Mouse (Mus musculus) limb, embryonic 10.5 days (tissue): ENCODE measurements at regions not wholly inside any gene's neighbourhood (a gene's known extent, or its start where the extent isn't known, plus 50 kb on each side); places are given as distances from the start of the nearest gene placed in this dataset.

Source experiments
- DNase-seq: peaks from one replicate; pipeline ENCODE4 v3.0.0-alpha.2; 2017; ENCODE audit warnings: low spot score
- H3K27ac ChIP-seq: fragments of 300-500 bp; sonication (generic); 2 replicates; pipeline ENCODE4 v1.5.1; 2016; ENCODE audit warnings: mild to moderate bottlenecking
- H3K27me3 ChIP-seq: fragments of 300-500 bp; sonication (generic); 2 replicates; pipeline ENCODE4 v1.6.1; 2016; ENCODE audit warnings: low read depth, mild to moderate bottlenecking; ENCODE audit not compliant: poor library complexity, severe bottlenecking
- H3K36me3 ChIP-seq: fragments of 300-500 bp; sonication (generic); 2 replicates; pipeline ENCODE4 v1.6.1; 2016; ENCODE audit warnings: mild to moderate bottlenecking, moderate library complexity
- H3K4me1 ChIP-seq: fragments of 300-500 bp; sonication (generic); 2 replicates; pipeline ENCODE4 v1.6.1; 2016
- H3K4me3 ChIP-seq: fragments of 300-500 bp; sonication (generic); 2 replicates; pipeline ENCODE4 v1.5.1; 2016; ENCODE audit warnings: mild to moderate bottlenecking, moderate library complexity
- H3K9me3 ChIP-seq: fragments of 300-500 bp; sonication (generic); replicated peaks from 2 replicates; pipeline ENCODE4 v1.6.1; 2016; ENCODE audit warnings: mild to moderate bottlenecking
- WGBS: fragments of 180-500 bp; shearing (Covaris S2); methylation state at CpG from one replicate; pipeline ENCODE4 v1.1.7; 2016; 5-methylcytosine and 5-hydroxymethylcytosine counted together

DNA sequence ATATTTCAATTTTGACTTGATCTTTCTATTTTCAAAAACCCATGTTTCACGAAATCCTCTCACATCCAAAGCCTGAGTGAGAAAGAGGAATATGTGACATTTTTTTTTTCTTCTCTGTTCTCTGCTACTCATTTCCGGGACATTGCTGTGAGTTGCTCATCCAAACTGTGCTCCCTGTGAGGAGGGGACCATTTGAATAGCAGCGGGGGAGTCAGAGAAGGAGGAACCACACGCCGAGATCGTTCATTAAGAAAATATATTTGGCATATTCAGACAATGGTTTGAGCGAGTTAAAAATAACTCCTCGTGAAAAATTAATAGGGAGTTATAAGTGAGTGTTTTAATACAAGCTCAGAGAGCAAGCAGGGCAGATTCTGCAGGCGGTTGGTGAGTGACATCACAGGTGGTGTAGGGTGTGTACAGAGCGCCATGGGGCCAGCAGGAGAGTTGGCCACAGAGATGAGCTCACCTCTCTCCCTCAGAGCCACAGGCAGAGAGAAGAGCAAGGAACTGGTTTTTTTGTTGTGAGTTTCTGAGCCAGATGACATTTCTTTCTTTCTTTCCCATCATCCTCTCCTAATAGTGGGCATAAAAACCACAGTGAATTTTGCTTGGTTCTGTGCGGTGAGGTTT is 54.4 kb upstream of the Calcoco1 start:
- Histone ChIP-seq H3K27ac (no peak overlapping the region), H3K4me3 (no peak overlapping the region), H3K27me3 (peaks cover 4% of the 10 kb centered on the region; the same call in 1 of the 2 replicates), H3K4me1 (peaks cover 5% of the 10 kb centered on the region), H3K9me3 (no peaks in the 10 kb centered on the region), H3K36me3 (no peaks in the 10 kb centered on the region)
- 51% methylated on average over 11 of the region's 11 CpGs for WGBS
- no peak for DNase-seq

- 78% methylated on average over 6 of the region's 6 CpGs for WGBS
- Histone ChIP-seq H3K4me1 (peaks cover 17% of the 10 kb centered on the region), H3K27ac (no peak overlapping the region), H3K9me3 (no peaks in the 10 kb centered on the region), H3K4me3 (no peak overlapping the region), H3K36me3 (no peaks in the 10 kb centered on the region), H3K27me3 (peaks cover 3% of the 10 kb centered on the region)
- no peak for DNase-seq
Measured at GRCm38 (mm10) chr15:102780626-102781025, 58.6 kb upstream of the Calcoco1 start.

DNA sequence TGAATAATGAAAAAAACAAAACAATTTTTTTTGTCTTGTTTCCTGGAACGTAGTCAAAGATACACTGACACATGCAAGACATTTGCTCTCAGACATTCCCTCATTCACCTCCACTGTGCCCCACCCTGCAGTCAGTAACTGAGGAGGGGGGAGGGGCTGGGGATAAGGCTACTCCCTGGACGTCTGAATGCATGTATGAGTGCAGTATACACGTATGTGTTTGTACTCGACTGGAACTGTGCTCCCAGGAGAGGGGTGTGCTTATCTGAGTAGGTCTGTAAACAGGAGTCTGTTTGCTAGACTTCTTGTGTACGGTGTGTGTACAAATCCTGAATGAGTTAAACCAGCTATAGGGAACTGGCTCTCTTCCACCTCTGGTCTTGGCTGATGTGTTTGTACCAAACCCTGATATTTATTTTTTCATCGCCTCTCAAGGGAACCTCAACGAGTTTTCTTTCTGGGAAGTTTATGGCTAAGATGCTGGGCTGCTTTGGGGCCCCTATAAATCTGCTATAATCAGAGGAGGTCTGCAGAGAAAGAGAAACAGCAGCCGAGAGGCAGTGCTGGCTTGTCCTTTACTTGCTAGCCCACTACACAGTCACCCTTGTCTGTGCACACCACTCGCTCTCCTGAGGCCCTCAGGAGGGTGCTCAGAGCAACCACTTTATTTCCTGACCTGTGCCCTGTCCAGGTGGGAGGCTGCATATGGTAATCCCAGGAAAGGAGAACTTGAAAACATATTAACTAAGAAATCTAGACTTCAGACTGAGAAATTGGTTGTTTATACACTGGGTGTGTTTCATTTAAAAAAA is 61.2 kb upstream of the Calcoco1 start:
- H3K4me1 ChIP-seq, result peaks cover 17% of the 10 kb centered on the region
- no peaks in the 10 kb centered on the region for H3K9me3 ChIP-seq
- no peak for DNase-seq
- H3K27ac ChIP-seq, result 0 out of 2 replicates have a peak overlapping the region, but pooled peaks have one; percentile 1
- no peaks in the 10 kb centered on the region for H3K36me3 ChIP-seq
- peaks cover 28% of the 10 kb centered on the region for H3K27me3 ChIP-seq
- 49% methylated on average over 9 of the region's 9 CpGs for WGBS
- no peak overlapping the region for H3K4me3 ChIP-seq

GRCm38 (mm10) chr15:102785055-102785820 is 63.3 kb upstream of the Calcoco1 start:
- Histone ChIP-seq H3K36me3 (no peaks in the 10 kb centered on the region), H3K4me3 (no peak overlapping the region), H3K27ac (no peak overlapping the region), H3K9me3 (no peaks in the 10 kb centered on the region), H3K27me3 (peaks cover 35% of the 10 kb centered on the region), H3K4me1 (peaks cover 17% of the 10 kb centered on the region)
- 29% methylated on average over 10 of the region's 10 CpGs for WGBS
- DNase-seq, result peak; percentile 79

DNA sequence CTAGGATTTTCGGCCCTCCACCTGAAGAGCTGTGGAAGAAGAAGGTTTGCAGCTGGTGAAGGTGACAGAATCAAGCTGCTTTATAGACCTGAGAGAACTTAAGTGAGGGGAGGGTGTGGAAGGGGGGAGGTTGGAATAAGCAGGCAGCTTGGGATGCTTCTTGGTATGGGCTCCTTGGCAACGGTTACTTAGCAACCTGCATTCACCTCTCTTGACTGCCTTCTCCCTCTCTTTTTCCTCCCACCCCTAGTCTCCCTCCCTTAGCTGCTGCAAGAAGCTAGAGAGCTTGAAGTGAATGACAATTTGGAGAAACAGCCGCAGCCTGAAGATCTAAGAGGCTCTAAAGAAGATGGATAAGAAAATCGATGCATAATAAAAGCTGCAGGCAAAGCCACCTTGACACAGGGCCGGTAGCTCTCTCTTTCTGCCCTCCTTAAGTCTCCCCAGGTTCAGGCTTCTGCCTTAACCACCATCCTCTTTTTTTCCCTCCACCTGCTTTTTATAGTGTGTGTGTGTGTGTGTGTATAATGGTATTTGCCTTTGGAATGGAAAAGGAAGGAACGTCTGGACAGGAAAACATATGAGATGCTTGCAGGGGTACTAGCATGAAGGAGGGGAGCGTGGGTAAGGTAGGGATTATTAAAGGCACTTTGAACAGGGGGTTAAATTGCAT is 67.0 kb upstream of the Calcoco1 start:
- 60% methylated on average over 7 of the region's 7 CpGs for WGBS
- Histone ChIP-seq H3K36me3 (no peaks in the 10 kb centered on the region), H3K4me1 (no peaks in the 10 kb centered on the region; the same call in 1 of the 2 replicates), H3K27ac (no peak overlapping the region), H3K9me3 (no peaks in the 10 kb centered on the region), H3K27me3 (peaks cover 35% of the 10 kb centered on the region), H3K4me3 (no peak overlapping the region)
- no peak for DNase-seq

DNA sequence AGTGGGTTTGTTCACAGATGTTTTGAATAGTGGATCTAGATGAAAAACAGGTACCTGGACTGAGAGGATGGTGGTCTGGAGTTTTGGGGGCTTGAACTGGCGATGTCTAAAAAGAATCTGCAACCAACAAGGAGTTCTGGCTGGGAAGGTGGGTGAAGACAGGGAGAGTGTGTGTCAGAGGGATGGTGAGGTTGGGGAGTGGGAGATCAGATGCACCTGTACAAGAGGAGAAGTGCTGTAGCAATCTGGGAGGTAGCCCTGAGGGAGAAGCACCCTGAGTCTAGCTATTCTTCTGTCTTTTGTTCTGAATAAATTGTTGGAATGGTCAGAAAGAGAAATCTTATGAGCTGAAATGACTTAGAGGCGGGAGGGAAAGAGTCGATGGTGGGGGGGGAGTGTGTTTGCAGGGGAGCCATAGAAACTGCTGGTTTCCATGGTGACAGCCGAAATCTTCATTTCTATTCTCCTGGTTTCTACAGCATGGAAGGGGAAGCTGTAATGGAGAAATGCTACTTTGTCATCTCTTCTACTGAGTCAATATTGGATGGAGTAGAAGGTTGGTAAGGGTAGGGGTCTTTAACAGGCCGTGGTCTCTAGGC is 75.1 kb upstream of the Calcoco1 start:
- Histone ChIP-seq H3K27ac (no peak overlapping the region), H3K4me1 (no peaks in the 10 kb centered on the region)

GRCm38 (mm10) chr15:102800049-102800448 is 78.1 kb upstream of the Calcoco1 start:
- Histone ChIP-seq H3K36me3 (no peaks in the 10 kb centered on the region), H3K27me3 (peaks cover 10% of the 10 kb centered on the region), H3K4me1 (no peaks in the 10 kb centered on the region), H3K9me3 (no peaks in the 10 kb centered on the region), H3K4me3 (no peak overlapping the region), H3K27ac (no peak overlapping the region)
- WGBS, result 77% methylated on average over 4 of the region's 4 CpGs
- no peak for DNase-seq

More for the DNA sequence above, 75.1 kb upstream of the Calcoco1 start:
- Histone ChIP-seq H3K9me3 (no peaks in the 10 kb centered on the region), H3K27me3 (peaks cover 7% of the 10 kb centered on the region), H3K36me3 (no peaks in the 10 kb centered on the region), H3K4me3 (no peak overlapping the region)
- DNase-seq, result no peak
- 80% methylated on average over 5 of the region's 5 CpGs for WGBS

DNA sequence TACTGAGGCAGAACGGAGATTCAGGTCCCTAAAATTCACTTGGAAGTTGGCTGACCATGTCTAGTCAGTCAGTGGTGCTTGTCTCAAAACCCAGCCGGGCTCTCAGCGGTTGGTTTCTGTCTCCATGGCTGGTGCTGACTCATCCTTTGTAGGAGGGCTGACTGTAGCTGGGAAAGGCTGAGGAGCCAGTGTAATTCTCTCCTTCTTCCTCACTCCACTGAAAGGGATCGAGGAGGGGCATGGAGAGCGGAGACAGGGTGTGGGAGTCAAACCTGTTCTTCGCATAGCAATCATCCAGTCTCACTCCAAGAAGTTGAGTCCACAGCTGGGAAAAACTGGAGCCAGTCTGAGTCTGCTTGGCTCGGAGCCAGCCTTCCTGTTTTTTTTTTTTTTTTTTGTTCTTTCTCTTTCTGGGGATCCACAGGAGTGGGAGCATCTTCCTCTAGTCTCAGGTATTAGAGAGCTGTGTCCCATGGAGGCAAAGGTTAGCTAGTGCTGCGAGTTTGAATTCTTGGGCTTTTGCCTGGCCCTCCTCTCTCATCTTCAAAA is 80.4 kb upstream of the Calcoco1 start:
- H3K9me3 ChIP-seq, result no peaks in the 10 kb centered on the region
- no peak overlapping the region for H3K4me3 ChIP-seq
- no peaks in the 10 kb centered on the region for H3K4me1 ChIP-seq
- no peak for DNase-seq
- WGBS, result 83% methylated on average over 8 of the region's 8 CpGs
- H3K27ac ChIP-seq, result no peak overlapping the region
- peaks cover 10% of the 10 kb centered on the region for H3K27me3 ChIP-seq
- H3K36me3 ChIP-seq, result no peaks in the 10 kb centered on the region

GRCm38 (mm10) chr15:102807353-102807752 is 85.4 kb upstream of the Calcoco1 start:
- DNase-seq, result no peak
- 52% methylated on average over 3 of the region's 3 CpGs for WGBS
- Histone ChIP-seq H3K27ac (no peak overlapping the region), H3K36me3 (no peaks in the 10 kb centered on the region), H3K9me3 (no peaks in the 10 kb centered on the region), H3K4me1 (no peaks in the 10 kb centered on the region), H3K4me3 (no peak overlapping the region), H3K27me3 (peaks cover 3% of the 10 kb centered on the region; the same call in 1 of the 2 replicates)

DNA sequence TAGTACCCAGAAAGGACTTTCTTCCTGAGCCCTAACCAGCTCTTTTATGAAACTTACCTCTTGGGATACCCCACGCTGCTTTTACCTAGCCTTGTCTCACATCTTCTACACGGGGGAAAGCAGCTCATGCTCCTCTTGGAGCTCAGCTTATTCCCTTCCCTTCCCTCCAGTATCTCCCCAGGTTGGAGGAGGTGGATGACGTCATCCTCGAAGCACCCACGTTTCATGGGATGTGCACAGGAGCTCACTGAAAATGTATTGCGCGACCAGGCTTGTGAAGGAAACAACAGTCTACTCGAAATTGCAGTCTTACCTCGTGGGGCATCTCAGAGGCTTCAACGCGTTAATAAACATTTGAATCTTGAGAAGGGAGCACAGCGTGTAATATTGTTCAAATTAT is 97.2 kb upstream of the Calcoco1 start:
- no peak overlapping the region for H3K4me3 ChIP-seq
- H3K27ac ChIP-seq, result no peak overlapping the region
- no peaks in the 10 kb centered on the region for H3K4me1 ChIP-seq
- no peaks in the 10 kb centered on the region for H3K9me3 ChIP-seq
- no peaks in the 10 kb centered on the region for H3K36me3 ChIP-seq
- DNase-seq, result no peak
- 85% methylated on average over 12 of the region's 12 CpGs for WGBS
- H3K27me3 ChIP-seq, result no peaks in the 10 kb centered on the region

- WGBS, result 90% methylated on average over 5 of the region's 5 CpGs
- Histone ChIP-seq H3K4me3 (no peak overlapping the region), H3K36me3 (no peaks in the 10 kb centered on the region), H3K4me1 (no peaks in the 10 kb centered on the region), H3K27me3 (peaks cover 11% of the 10 kb centered on the region; the same call in 1 of the 2 replicates), H3K9me3 (no peaks in the 10 kb centered on the region), H3K27ac (no peak overlapping the region)
- no peak for DNase-seq
Measured at GRCm38 (mm10) chr15:102839688-102840087, 81.2 kb upstream of the Hoxc13 start.

DNA sequence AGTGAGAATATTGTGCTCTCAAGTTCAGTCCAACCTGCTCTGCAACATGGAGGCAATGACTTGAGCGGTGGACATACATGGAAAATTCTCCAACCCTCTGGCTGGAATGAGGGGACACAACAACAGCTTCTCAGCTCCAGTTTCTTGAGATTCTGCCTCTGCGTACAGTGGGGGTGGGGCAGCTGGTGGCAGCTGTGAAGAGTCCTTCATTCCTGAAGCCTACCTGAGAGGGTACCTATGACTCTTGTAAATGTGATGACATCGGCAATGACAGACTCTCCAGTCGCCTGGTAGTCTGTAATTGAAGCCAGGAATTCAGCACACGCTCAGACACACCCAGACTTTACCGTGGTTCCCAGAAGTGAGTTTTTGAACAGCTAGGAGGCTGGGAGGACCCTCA is 58.5 kb upstream of the Hoxc13 start:
- no peak for DNase-seq
- H3K4me1 ChIP-seq, result no peaks in the 10 kb centered on the region
- WGBS, result 73% methylated on average over 6 of the region's 6 CpGs
- no peak overlapping the region for H3K4me3 ChIP-seq
- no peaks in the 10 kb centered on the region for H3K27me3 ChIP-seq
- no peaks in the 10 kb centered on the region for H3K36me3 ChIP-seq
- H3K27ac ChIP-seq, result no peak overlapping the region
- H3K9me3 ChIP-seq, result no peaks in the 10 kb centered on the region
